Mouse (Mus musculus): ENCODE data around the gene Cdh23. TPM values are rescaled to one million over a fixed set of nuclear protein-coding genes. Genes with fewer than 3 reads are reported as not detected.

Gene Cdh23
- polyA plus RNA-seq, 1 experiment from 2014 or later, result 0.53 TPM

DNA sequence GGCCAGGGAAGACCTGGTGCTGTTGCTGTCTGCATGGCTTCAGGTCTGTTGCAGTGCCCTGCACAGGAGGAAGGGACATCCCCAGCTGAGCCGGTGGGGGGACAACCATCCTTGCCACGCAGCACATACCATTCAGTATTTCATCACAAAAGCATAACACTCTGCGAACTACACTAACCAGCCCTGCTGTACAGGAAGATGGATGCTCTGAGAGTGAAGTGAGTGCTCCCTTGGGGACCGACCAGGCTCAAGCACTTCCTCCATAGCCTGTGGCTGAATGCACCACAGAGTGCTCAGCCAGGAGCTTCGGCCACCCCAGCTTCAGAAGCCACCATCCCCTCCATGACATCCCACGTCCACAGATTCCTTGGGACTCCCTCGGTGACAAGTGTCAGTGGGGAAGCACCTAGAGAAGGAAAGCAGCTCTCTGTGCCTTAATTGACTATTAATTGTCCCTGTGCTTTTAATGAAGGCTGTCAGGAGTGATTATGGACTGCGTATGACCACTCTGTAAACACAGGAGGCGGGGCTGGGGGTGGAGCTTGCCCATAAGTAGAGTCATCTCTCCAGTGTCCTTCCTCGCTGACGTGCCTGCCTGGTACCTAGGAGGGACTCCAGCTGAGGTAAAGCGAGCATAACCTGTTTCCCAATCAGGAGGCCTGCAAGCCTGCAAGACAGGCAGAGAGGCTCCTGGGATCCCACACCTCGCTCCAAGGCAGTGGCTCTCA, 60.6 kb downstream of the Cdh23 start:
- Histone ChIP-seq H3K4me1 (ENCODE audit: control insufficient read depth, insufficient read depth, low read length) (no peaks in the 10 kb centered on the region), H3K9me3 (replicated peaks; ENCODE audit: control insufficient read depth, low read length) (no peaks in the 10 kb centered on the region), H3K27ac (ENCODE audit: low read length) (no peak overlapping the region), H3K36me3 (ENCODE audit: control insufficient read depth, insufficient read depth, low read length) (no peaks in the 10 kb centered on the region), H3K4me3 (replicated peaks; ENCODE audit: low read length) (no peak overlapping the region), H3K4me2 (ENCODE audit: low read depth, low read length) (no peak overlapping the region), H3K27me3 (ENCODE audit: control insufficient read depth, insufficient read depth, low read length) (no peaks in the 10 kb centered on the region), H3K9ac (ENCODE audit: low read length) (no peak overlapping the region)
- ATAC-seq (ENCODE audit: insufficient read depth, low FRiP score), result no peak
- WGBS, result 22% methylated on average over 13 of the region's 13 CpGs

DNA sequence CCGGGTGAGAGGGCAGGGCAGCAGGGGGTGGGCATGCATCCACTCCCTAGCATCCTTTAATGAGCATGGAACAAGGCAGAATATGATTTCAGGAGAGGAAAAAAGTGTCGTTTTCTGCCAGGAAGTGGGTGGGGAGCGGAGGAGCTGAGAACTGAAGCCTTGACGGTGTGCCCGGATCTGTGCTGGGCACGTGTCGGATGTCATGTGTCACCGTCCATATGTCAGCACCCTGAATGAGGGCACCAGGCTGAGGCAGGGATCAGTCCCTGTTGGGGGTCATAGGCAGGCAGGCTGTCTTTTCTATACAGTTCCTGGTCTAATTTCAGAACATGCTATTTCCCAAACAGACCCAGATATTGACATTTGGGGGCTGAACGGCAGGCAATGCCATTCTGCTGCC, 61.9 kb downstream of the Cdh23 start:
- no peak overlapping the region for H3K4me2 ChIP-seq (ENCODE audit: low read depth, low read length)
- H3K4me1 ChIP-seq (ENCODE audit: control insufficient read depth, insufficient read depth, low read length), result no peaks in the 10 kb centered on the region
- no peak overlapping the region for H3K9ac ChIP-seq (ENCODE audit: low read length)
- 76% methylated on average over 9 of the region's 9 CpGs for WGBS
- H3K36me3 ChIP-seq (ENCODE audit: control insufficient read depth, insufficient read depth, low read length), result no peaks in the 10 kb centered on the region
- no peaks in the 10 kb centered on the region for H3K27me3 ChIP-seq (ENCODE audit: control insufficient read depth, insufficient read depth, low read length)
- H3K27ac ChIP-seq (ENCODE audit: low read length), result no peak overlapping the region
- H3K9me3 ChIP-seq (replicated peaks; ENCODE audit: control insufficient read depth, low read length), result peaks cover 8% of the 10 kb centered on the region
- no peak overlapping the region for H3K4me3 ChIP-seq (replicated peaks; ENCODE audit: low read length)
- ATAC-seq (ENCODE audit: insufficient read depth, low FRiP score), result no peak

DNA sequence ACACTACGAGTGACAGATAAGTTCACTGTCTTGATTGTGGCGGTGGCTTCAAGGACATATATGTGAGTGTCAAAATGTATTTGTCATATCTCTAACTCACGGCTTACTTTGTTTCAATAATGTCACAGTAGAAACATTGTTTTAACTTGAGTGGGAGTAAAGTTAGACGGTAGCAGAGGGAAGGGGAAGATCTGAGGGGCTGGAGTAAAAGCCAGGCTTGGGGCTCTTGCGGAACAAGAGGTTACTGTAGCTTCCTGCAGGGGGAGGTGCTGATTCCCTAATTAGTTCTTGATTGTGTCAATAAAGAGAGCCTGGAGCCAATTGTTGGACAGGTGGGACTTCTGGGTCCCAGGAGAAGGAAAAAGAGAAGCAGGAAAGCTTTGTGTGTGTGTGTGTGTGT, 70.2 kb downstream of the Cdh23 start:
- peaks cover 12% of the 10 kb centered on the region for H3K9me3 ChIP-seq (replicated peaks; ENCODE audit: control insufficient read depth, low read length)
- no peak overlapping the region for H3K4me3 ChIP-seq (replicated peaks; ENCODE audit: low read length)
- ATAC-seq (ENCODE audit: insufficient read depth, low FRiP score), result no peak
- H3K4me1 ChIP-seq (ENCODE audit: control insufficient read depth, insufficient read depth, low read length), result no peaks in the 10 kb centered on the region
- H3K4me2 ChIP-seq (ENCODE audit: low read depth, low read length), result no peak overlapping the region
- no peak overlapping the region for H3K27ac ChIP-seq (ENCODE audit: low read length)
- no peaks in the 10 kb centered on the region for H3K27me3 ChIP-seq (ENCODE audit: control insufficient read depth, insufficient read depth, low read length)
- 62% methylated on average over 5 of the region's 5 CpGs for WGBS
- no peaks in the 10 kb centered on the region for H3K36me3 ChIP-seq (ENCODE audit: control insufficient read depth, insufficient read depth, low read length)
- H3K9ac ChIP-seq (ENCODE audit: low read length), result no peak overlapping the region

DNA sequence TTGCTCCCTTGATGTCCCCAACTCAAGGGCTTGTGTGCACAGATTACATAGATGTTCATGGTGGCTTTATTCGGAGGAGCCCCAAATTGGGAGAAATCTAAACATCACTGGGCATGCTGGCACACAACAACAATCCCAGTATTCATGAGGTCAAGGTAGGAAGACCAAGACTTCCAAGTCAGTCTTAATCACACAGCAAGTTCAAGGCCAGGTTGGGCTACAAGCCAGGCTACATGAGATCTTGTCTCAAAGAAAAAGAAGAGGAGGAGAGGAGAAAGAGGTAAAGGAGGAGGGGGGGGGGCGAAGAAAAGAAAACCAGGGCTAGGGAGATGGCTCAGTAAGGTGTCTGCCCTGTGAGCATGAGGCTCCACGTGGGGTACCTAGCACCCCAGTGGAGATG, 70.8 kb downstream of the Cdh23 start:
- Histone ChIP-seq H3K36me3 (ENCODE audit: control insufficient read depth, insufficient read depth, low read length) (no peaks in the 10 kb centered on the region), H3K9ac (ENCODE audit: low read length) (no peak overlapping the region), H3K9me3 (replicated peaks; ENCODE audit: control insufficient read depth, low read length) (peaks cover 12% of the 10 kb centered on the region), H3K4me1 (ENCODE audit: control insufficient read depth, insufficient read depth, low read length) (no peaks in the 10 kb centered on the region), H3K27me3 (ENCODE audit: control insufficient read depth, insufficient read depth, low read length) (no peaks in the 10 kb centered on the region), H3K27ac (ENCODE audit: low read length) (no peak overlapping the region), H3K4me3 (replicated peaks; ENCODE audit: low read length) (no peak overlapping the region), H3K4me2 (ENCODE audit: low read depth, low read length) (no peak overlapping the region)
- WGBS, result 62% methylated on average over 3 of the region's 3 CpGs
- no peak for ATAC-seq (ENCODE audit: insufficient read depth, low FRiP score)

DNA sequence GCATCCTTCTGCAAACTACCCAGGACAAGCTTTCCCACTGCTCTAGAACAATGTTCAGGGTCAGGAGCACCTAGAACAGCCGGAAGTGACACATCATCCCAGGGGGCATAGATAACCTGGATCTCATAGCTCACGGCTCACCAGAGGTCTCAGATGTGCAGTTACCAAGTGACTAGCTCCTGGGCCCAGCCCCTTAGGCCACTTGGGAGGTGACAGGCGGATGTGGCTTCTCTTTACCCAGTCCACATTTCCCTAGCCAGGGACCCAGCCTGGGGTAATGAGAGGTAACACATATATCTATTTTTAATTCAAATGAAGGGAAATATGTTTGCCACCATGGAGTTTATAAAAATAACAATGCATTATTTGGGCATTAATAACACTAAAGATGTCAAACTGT, 71.3 kb downstream of the Cdh23 start:
- Histone ChIP-seq H3K4me3 (replicated peaks; ENCODE audit: low read length) (no peak overlapping the region), H3K9me3 (replicated peaks; ENCODE audit: control insufficient read depth, low read length) (peaks cover 10% of the 10 kb centered on the region), H3K4me2 (ENCODE audit: low read depth, low read length) (no peak overlapping the region), H3K4me1 (ENCODE audit: control insufficient read depth, insufficient read depth, low read length) (no peaks in the 10 kb centered on the region), H3K36me3 (ENCODE audit: control insufficient read depth, insufficient read depth, low read length) (no peaks in the 10 kb centered on the region), H3K27ac (ENCODE audit: low read length) (no peak overlapping the region), H3K9ac (ENCODE audit: low read length) (no peak overlapping the region), H3K27me3 (ENCODE audit: control insufficient read depth, insufficient read depth, low read length) (no peaks in the 10 kb centered on the region)
- WGBS, result 37% methylated on average over 3 of the region's 3 CpGs
- no peak for ATAC-seq (ENCODE audit: insufficient read depth, low FRiP score)

DNA sequence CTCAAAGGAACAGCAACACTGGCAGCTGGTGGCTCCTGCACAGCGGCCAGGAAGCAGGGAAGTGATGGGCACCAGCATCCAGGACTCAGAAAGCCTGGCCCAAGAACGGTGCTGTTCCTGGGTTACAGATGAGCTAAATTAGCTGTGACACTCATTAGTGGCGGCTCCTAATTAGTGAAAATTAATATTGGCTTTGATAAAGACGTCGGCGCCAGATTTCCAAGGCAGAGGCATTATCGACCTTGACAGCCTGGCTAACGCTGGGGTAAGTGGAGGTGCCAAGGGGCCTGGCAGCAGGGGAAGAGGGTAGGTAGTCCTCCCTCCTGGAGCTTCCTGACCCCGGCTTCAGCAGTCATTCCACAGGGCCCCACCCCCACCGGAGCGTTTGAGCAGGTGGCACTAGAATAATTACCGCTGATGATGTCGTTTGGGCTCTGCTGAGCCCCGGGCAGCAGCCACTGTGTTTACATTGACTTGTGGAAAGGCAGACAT, 72.0 kb downstream of the Cdh23 start:
- Histone ChIP-seq H3K9me3 (replicated peaks; ENCODE audit: control insufficient read depth, low read length) (peaks cover 3% of the 10 kb centered on the region), H3K27ac (ENCODE audit: low read length) (no peak overlapping the region), H3K4me2 (ENCODE audit: low read depth, low read length) (no peak overlapping the region), H3K4me3 (replicated peaks; ENCODE audit: low read length) (no peak overlapping the region), H3K9ac (ENCODE audit: low read length) (no peak overlapping the region), H3K27me3 (ENCODE audit: control insufficient read depth, insufficient read depth, low read length) (no peaks in the 10 kb centered on the region), H3K36me3 (ENCODE audit: control insufficient read depth, insufficient read depth, low read length) (no peaks in the 10 kb centered on the region), H3K4me1 (ENCODE audit: control insufficient read depth, insufficient read depth, low read length) (no peaks in the 10 kb centered on the region)
- ATAC-seq (ENCODE audit: insufficient read depth, low FRiP score), result no peak
- 39% methylated on average over 14 of the region's 14 CpGs for WGBS

DNA sequence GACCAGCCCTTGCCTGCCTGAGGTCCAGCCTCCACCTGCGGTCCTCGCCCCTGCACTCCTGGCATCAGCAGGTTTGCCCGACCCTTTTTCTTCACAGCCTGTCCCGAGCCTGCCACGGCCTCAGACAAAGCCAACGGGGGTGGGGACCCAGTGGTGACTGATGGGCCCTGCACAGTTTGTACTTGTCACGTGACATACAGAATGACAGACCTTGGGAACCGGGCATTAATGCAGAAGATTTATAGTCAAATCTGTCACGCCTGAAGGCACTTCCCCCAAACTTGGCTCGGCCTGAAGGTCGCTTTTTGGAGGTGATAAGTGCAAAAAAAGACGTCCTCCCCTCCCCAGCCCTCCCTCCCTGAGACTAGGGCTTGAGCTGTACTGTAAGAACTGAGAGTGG, 73.5 kb downstream of the Cdh23 start:
- Histone ChIP-seq H3K4me3 (replicated peaks; ENCODE audit: low read length) (no peak overlapping the region), H3K27ac (ENCODE audit: low read length) (no peak overlapping the region), H3K9ac (ENCODE audit: low read length) (no peak overlapping the region), H3K9me3 (replicated peaks; ENCODE audit: control insufficient read depth, low read length) (no peaks in the 10 kb centered on the region), H3K36me3 (ENCODE audit: control insufficient read depth, insufficient read depth, low read length) (no peaks in the 10 kb centered on the region), H3K27me3 (ENCODE audit: control insufficient read depth, insufficient read depth, low read length) (no peaks in the 10 kb centered on the region), H3K4me2 (ENCODE audit: low read depth, low read length) (no peak overlapping the region), H3K4me1 (ENCODE audit: control insufficient read depth, insufficient read depth, low read length) (no peaks in the 10 kb centered on the region)
- ATAC-seq (ENCODE audit: insufficient read depth, low FRiP score), result no peak
- 47% methylated on average over 12 of the region's 12 CpGs for WGBS

DNA sequence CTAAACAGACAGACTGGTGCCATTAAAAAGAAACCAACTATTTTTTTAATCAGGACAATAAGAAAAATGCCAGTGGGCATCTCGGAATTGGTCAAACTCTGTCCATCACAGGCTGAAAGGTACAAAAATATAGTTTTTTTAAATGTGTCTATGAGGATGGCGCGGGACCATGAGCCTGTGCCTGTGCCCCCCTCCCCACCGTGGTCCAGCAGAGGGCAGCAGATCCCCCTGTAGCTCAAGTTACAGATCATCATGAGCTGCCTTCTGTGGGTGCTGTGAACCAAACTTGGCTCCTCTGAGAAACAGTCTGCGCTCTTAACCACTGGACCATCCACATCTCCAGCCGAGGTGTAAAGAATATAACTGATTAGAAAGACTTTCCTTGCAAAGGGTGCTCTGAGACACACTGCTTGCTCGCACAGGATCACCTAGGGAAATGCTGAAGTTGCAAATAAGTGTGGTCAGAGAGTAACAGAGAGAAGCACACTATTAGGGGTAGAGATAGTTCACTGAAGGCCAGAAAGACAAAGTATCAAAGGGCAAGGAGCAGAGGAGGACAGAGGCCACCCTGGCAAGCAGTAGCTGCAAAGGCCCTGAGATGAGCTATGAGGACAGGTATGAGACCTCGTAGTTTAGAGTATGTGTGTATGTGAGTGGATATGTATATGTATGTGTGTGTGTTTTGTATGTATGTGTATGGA, 74.7 kb downstream of the Cdh23 start:
- WGBS, result 85% methylated on average over 8 of the region's 8 CpGs

DNA sequence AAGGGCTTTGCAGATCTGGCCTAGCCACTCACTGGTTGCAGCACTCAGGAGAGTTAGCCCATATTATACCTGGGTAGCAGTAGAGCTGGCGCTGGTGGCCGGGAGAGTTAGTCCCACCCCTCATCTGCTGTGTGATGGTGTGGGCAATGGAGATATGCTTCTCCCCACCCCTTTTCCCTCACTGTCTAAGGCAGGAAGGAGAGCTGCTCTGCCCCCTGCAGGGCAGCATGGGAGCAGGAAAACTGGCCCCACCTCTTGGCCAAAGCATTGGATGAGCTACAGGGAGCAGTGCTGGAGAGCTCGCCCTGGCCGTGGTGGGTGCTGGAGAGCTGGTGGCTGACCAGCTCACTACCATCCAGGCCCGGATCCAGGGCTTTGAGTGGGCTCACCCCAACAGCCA, 80.4 kb downstream of the Cdh23 start:
- WGBS, result 56% methylated on average over 5 of the region's 5 CpGs
- H3K4me3 ChIP-seq (replicated peaks; ENCODE audit: low read length), result no peak overlapping the region
- no peaks in the 10 kb centered on the region for H3K36me3 ChIP-seq (ENCODE audit: control insufficient read depth, insufficient read depth, low read length)
- H3K9me3 ChIP-seq (replicated peaks; ENCODE audit: control insufficient read depth, low read length), result no peaks in the 10 kb centered on the region
- no peak overlapping the region for H3K4me2 ChIP-seq (ENCODE audit: low read depth, low read length)
- ATAC-seq (ENCODE audit: insufficient read depth, low FRiP score), result no peak
- H3K27me3 ChIP-seq (ENCODE audit: control insufficient read depth, insufficient read depth, low read length), result no peaks in the 10 kb centered on the region
- no peaks in the 10 kb centered on the region for H3K4me1 ChIP-seq (ENCODE audit: control insufficient read depth, insufficient read depth, low read length)
- H3K9ac ChIP-seq (ENCODE audit: low read length), result no peak overlapping the region
- H3K27ac ChIP-seq (ENCODE audit: low read length), result no peak overlapping the region

More for the DNA sequence above, 74.7 kb downstream of the Cdh23 start:
- no peaks in the 10 kb centered on the region for H3K9me3 ChIP-seq (replicated peaks; ENCODE audit: control insufficient read depth, low read length)
- no peak for ATAC-seq (ENCODE audit: insufficient read depth, low FRiP score)
- no peak overlapping the region for H3K4me3 ChIP-seq (replicated peaks; ENCODE audit: low read length)
- no peak overlapping the region for H3K27ac ChIP-seq (ENCODE audit: low read length)
- no peak overlapping the region for H3K9ac ChIP-seq (ENCODE audit: low read length)
- no peak overlapping the region for H3K4me2 ChIP-seq (ENCODE audit: low read depth, low read length)
- no peaks in the 10 kb centered on the region for H3K36me3 ChIP-seq (ENCODE audit: control insufficient read depth, insufficient read depth, low read length)
- H3K4me1 ChIP-seq (ENCODE audit: control insufficient read depth, insufficient read depth, low read length), result no peaks in the 10 kb centered on the region
- H3K27me3 ChIP-seq (ENCODE audit: control insufficient read depth, insufficient read depth, low read length), result no peaks in the 10 kb centered on the region

Data from stomach, embryonic 16.5 days (tissue).